Mouse (Mus musculus): ENCODE results near the gene Copz2.

Copz2 gene

GRCm38 (mm10) chr11:96902639-96903635, 53.3 kb downstream of the Copz2 start:
- no peak for DNase-seq (ENCODE audit: low read depth)

GRCm38 (mm10) chr11:96906431-96907161, 56.9 kb downstream of the Copz2 start:
- DNase-seq (ENCODE audit: low read depth) = no peak

GRCm38 (mm10) chr11:96908594-96908993, 58.9 kb downstream of the Copz2 start:
- no peak for DNase-seq (ENCODE audit: low read depth)

DNA sequence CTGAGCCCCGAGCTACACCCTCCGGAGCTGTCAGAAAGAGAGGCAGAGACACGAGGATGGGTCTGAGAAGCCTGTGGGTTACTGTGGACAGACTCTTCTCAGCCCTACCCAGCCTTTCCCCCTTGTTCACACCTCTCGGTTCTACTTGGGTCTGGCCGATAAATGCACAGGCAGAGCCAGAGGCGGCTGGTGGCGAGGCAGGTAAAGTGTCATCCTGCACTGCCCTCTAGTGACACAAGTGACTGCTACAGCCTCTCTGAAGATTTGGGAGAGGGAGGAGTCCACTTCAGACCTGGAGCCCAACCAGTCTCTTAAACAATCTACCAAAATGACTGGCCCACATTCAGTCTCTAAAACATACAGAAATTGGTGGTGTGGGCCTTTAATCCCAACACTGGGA, 60.3 kb downstream of the Copz2 start:
- DNase-seq (ENCODE audit: low read depth) = peak; percentile 77

Measured in c-Kit-positive CD71-negative TER-119-negative erythroid progenitor cells, embryonic 14.5 days (primary cell).